Mouse (Mus musculus) left cerebral cortex, postnatal 36 days (tissue): ENCODE data around the gene Cenpp. TPM values are rescaled to one million over a fixed set of nuclear protein-coding genes. Genes with fewer than 3 reads are reported as not detected.
"Not testable (repeated sequence)": the region's sequence is repeated elsewhere in the genome, so short reads cannot be mapped to it uniquely, and the experiment has no call there.

Experiments used
- DNase-seq, 2 experiments: peaks; one replicate each; pipeline ENCODE4 v3.0.0; 2021 to 2022; ENCODE audit warnings: low spot score in 2 of 2, mixed read lengths in 1 of 2
- intact Hi-C: fragments of 180-260 bp; cut with DNase I; formaldehyde crosslinking; loops from one replicate; pipeline ENCODE4 v1.15.1; 2025
- total RNA-seq, 2 experiments: library from RNA; stranded (reverse); gene quantifications; 2 replicates each; pipeline ENCODE4 v1.2.3; 2021

Gene Cenpp
- total RNA-seq, 2 experiments from 2014 or later = 1.2 TPM

GRCm38 (mm10) chr13:49608589-49609322, 43.8 kb downstream of the Cenpp start:
- intact Hi-C loops = no loop called here
- no peak for DNase-seq

GRCm38 (mm10) chr13:49607714-49608113, 44.9 kb downstream of the Cenpp start, which contains the start of gene Ogn:
Ogn (plus strand) TSS chr13:49608046.
- intact Hi-C loops = no loop called here
- no peak for DNase-seq

- DNase-seq = no peak
- intact Hi-C loops = no loop called here
Observed at GRCm38 (mm10) chr13:49603603-49604002, 49.0 kb downstream of the Cenpp start.

GRCm38 (mm10) chr13:49602541-49602940, 50.0 kb downstream of the Cenpp start:
- DNase-seq, intact Hi-C loops: not testable (repeated sequence)

- DNase-seq = no peak
Observed at GRCm38 (mm10) chr13:49586062-49586461, 66.5 kb downstream of the Cenpp start.

GRCm38 (mm10) chr13:49584307-49585005, 68.1 kb downstream of the Cenpp start:
- no peak for DNase-seq
- intact Hi-C loops = no loop called here

More at GRCm38 (mm10) chr13:49586062-49586461, 66.5 kb downstream of the Cenpp start:
- intact Hi-C loops = no loop called here

- no peak for DNase-seq
- intact Hi-C loops = no loop called here
Observed at GRCm38 (mm10) chr13:49583859-49584258, 68.7 kb downstream of the Cenpp start.

- intact Hi-C loops = no loop called here
- DNase-seq = no peak
Observed at GRCm38 (mm10) chr13:49581541-49582530, 70.7 kb downstream of the Cenpp start, which contains the start of gene Omd. Omd (plus strand) TSS chr13:49582462.

GRCm38 (mm10) chr13:49571418-49571817, 81.2 kb downstream of the Cenpp start:
- DNase-seq = no peak
- intact Hi-C loops = no loop called here

GRCm38 (mm10) chr13:49570371-49570770, 82.2 kb downstream of the Cenpp start:
- intact Hi-C loops = no loop called here
- DNase-seq = no peak

- no peak for DNase-seq
- intact Hi-C loops = no loop called here
Observed at GRCm38 (mm10) chr13:49564347-49564746, 88.2 kb downstream of the Cenpp start.

GRCm38 (mm10) chr13:49560886-49561285, 91.7 kb downstream of the Cenpp start:
- intact Hi-C loops = no loop called here
- DNase-seq = no peak

- DNase-seq = no peak
Observed at GRCm38 (mm10) chr13:49559185-49559584, 93.4 kb downstream of the Cenpp start.

GRCm38 (mm10) chr13:49556924-49557323, 95.7 kb downstream of the Cenpp start:
- intact Hi-C loops = no loop called here
- no peak for DNase-seq

More at GRCm38 (mm10) chr13:49559185-49559584, 93.4 kb downstream of the Cenpp start:
- intact Hi-C loops = no loop called here

GRCm38 (mm10) chr13:49556203-49556602, 96.4 kb downstream of the Cenpp start:
- no peak for DNase-seq
- intact Hi-C loops = no loop called here

- intact Hi-C loops = no loop called here
- no peak for DNase-seq
Observed at GRCm38 (mm10) chr13:49554519-49554918, 98.1 kb downstream of the Cenpp start.

- intact Hi-C loops = no loop called here
- no peak for DNase-seq
Observed at GRCm38 (mm10) chr13:49549616-49550015, 103.0 kb downstream of the Cenpp start.

GRCm38 (mm10) chr13:49547563-49548150, 104.9 kb downstream of the Cenpp start:
- intact Hi-C loops = no loop called here
- no peak for DNase-seq

- intact Hi-C loops = no loop called here
- DNase-seq = no peak
Observed at GRCm38 (mm10) chr13:49546517-49546916, 106.1 kb downstream of the Cenpp start.
